Mouse (Mus musculus) C2C12 (cell line): ENCODE measurements around the gene Snx9.

Experiments used
- CTCF ChIP-seq: IDR thresholded peaks from one replicate; pipeline ENCODE4 v1.5.1; 2011; ENCODE audit not compliant: control insufficient read depth, insufficient read depth, insufficient read length
- FOSL1 ChIP-seq: IDR thresholded peaks from one replicate; pipeline ENCODE4 v1.8.0; 2011; ENCODE audit warnings: mild to moderate bottlenecking, low read length; ENCODE audit not compliant: poor library complexity, insufficient read depth, severe bottlenecking
- MAX ChIP-seq: IDR thresholded peaks from one replicate; pipeline ENCODE4 v1.6.1; 2011; ENCODE audit warnings: mild to moderate bottlenecking, control low read depth
- MYOD1 ChIP-seq: IDR thresholded peaks from one replicate; pipeline ENCODE4 v1.6.1; 2011; ENCODE audit warnings: low read depth; ENCODE audit not compliant: control insufficient read depth, insufficient read length
- MYOG ChIP-seq: IDR thresholded peaks from one replicate; pipeline ENCODE4 v1.6.1; 2011; ENCODE audit not compliant: control insufficient read depth, insufficient read length; ENCODE audit errors: extremely low read depth
- USF1 ChIP-seq: IDR thresholded peaks from one replicate; pipeline ENCODE4 v1.6.1; 2011; ENCODE audit warnings: low read depth, mild to moderate bottlenecking, control low read depth, moderate library complexity

DNA sequence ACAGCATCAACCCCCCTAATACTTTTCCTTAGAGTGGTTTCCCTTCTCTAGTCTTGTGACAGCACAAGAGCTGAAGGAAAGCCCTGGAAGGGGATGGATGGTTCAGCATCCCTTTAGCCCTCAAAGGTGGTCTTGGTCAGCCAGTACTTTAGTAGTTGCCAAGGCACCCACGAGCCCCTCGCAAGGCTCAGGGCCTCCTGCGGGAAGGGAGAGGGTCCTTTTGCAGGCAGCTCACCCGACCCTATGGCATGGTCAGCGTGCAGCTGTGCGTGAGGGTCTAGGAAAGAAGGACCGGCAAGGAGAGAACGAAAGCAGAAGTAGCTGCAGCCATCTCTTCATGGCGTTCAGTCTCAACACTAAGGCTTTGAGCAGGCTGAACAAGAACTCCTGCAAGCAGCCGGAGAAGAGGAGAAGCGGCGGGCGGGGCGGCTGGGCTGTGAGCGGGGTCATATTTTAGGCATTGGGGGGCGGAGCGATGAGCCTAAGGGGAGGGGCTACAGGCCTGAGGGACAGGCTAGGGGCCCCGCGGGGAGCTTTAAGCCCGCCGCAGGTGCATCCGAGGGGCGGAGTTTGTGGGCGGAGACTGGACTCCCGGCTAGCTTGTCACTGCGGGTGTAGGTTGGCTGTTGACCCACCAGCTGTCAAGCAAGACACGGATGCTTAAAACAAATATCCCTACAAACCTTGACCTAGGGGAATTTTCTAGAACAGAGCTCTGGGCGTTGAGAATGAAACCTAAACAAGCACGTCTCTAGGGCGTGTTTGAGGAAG, 93.6 kb downstream of the Snx9 start:
- TF ChIP-seq USF1 (no peak), MAX (no peak), CTCF (no peak), MYOD1 (no peak), FOSL1 (no peak), MYOG (no peak)
